Mouse (Mus musculus) thymus, adult 2 months (tissue): ENCODE results near the gene Borcs8. TPM values are rescaled to one million over a fixed set of nuclear protein-coding genes. Genes with fewer than 3 reads are reported as not detected.
A peak's percentile ranks its signal among the peaks of the same experiment; 100 is the strongest.

Source experiments
- DNase-seq: peaks from one replicate; pipeline ENCODE4 v3.0.0; 2021
- H3K27ac ChIP-seq: fragments of 200-500 bp; 2 replicates; pipeline ENCODE4 v1.5.1; 2012; ENCODE audit warnings: low read length, control low read depth; ENCODE audit not compliant: control insufficient read depth, insufficient read depth
- H3K27me3 ChIP-seq: fragments of 200-500 bp; 2 replicates; pipeline ENCODE4 v1.6.1; 2012; ENCODE audit warnings: mild to moderate bottlenecking, low read length, moderate library complexity, mixed read lengths; ENCODE audit not compliant: control insufficient read depth, insufficient read depth
- H3K36me3 ChIP-seq: fragments of 200-500 bp; 2 replicates; pipeline ENCODE4 v1.6.1; 2012; ENCODE audit warnings: mild to moderate bottlenecking, low read length, moderate library complexity; ENCODE audit not compliant: control insufficient read depth, insufficient read depth
- H3K4me1 ChIP-seq: fragments of 200-500 bp; replicated peaks from 2 replicates; pipeline ENCODE4 v1.6.1; 2012; ENCODE audit warnings: low read length; ENCODE audit not compliant: control insufficient read depth, insufficient read depth
- H3K4me3 ChIP-seq: fragments of 200-500 bp; 2 replicates; pipeline ENCODE4 v1.5.1; 2012; ENCODE audit warnings: mild to moderate bottlenecking, low read length, control low read depth, moderate library complexity; ENCODE audit not compliant: control insufficient read depth, insufficient read depth
- CTCF ChIP-seq: fragments of 200-500 bp; IDR thresholded peaks from 2 replicates; pipeline ENCODE4 v1.5.1; 2012; ENCODE audit warnings: mild to moderate bottlenecking, control low read depth, low read length, moderate library complexity, borderline replicate concordance; ENCODE audit not compliant: control insufficient read depth, poor library complexity, insufficient read depth; ENCODE audit errors: extremely low read depth
- POLR2A ChIP-seq: fragments of 200-500 bp; IDR thresholded peaks from 2 replicates; pipeline ENCODE4 v1.6.1; 2012; ENCODE audit warnings: mild to moderate bottlenecking, low read length, control low read depth, moderate library complexity; ENCODE audit not compliant: control insufficient read depth, poor library complexity, insufficient read depth; ENCODE audit errors: extremely low read depth
- whole genome bisulfite sequencing: fragments of 180-500 bp; shearing (Covaris S2); methylation state at CpG from one replicate; pipeline ENCODE4 v1.1.7; 2018; 5-methylcytosine and 5-hydroxymethylcytosine counted together
- polyA plus RNA-seq: library from polyadenylated mRNA; depleted of rRNA; stranded (reverse); fragments of >200 nt; gene quantifications from 2 replicates; pipeline ENCODE4 v1.2.3, GENCODE M21; 2012

Borcs8 gene
- polyA plus RNA-seq, 1 experiment, result 178 TPM

- DNase-seq, result no peak
- TF ChIP-seq CTCF (no peak), POLR2A (no peak)
Measured at GRCm38 (mm10) chr8:70170748-70171147, 31.4 kb downstream of the Borcs8 start.

GRCm38 (mm10) chr8:70171240-70171639 is 31.9 kb downstream of the Borcs8 start:
- DNase-seq, result no peak
- Histone ChIP-seq H3K36me3 (no peaks in the 10 kb centered on the region), H3K4me1 (peaks cover 13% of the 10 kb centered on the region), H3K4me3 (no peak overlapping the region), H3K27ac (no peak overlapping the region), H3K27me3 (no peaks in the 10 kb centered on the region)
- no peak for TF ChIP-seq CTCF
- no peak for TF ChIP-seq POLR2A
- 89% methylated on average over 7 of the region's 7 CpGs for WGBS

More at GRCm38 (mm10) chr8:70170748-70171147, 31.4 kb downstream of the Borcs8 start:
- 94% methylated on average over 3 of the region's 3 CpGs for WGBS
- Histone ChIP-seq H3K4me3 (no peak overlapping the region), H3K27ac (no peak overlapping the region), H3K4me1 (peaks cover 13% of the 10 kb centered on the region), H3K27me3 (no peaks in the 10 kb centered on the region), H3K36me3 (no peaks in the 10 kb centered on the region)

GRCm38 (mm10) chr8:70172043-70172681 is 32.9 kb downstream of the Borcs8 start, which contains the start of gene Tmem161a:
Gene Tmem161a, plus strand, starts transcription at chr8:70172356.
- under 1% methylated on average over 27 of the region's 27 CpGs for WGBS
- H3K4me3 ChIP-seq, result peak within 1 kb of the TSS; percentile 78
- TF ChIP-seq POLR2A (peak; percentile 83), CTCF (0 out of 2 replicates have a peak, but pooled peaks have one; percentile 22)
- H3K4me1 ChIP-seq, result 0 out of 2 replicates have a peak, but pooled peaks cover 8% of the 10 kb centered on the region
- H3K27me3 ChIP-seq, result no peaks in the 10 kb centered on the region
- no peaks in the 10 kb centered on the region for H3K36me3 ChIP-seq
- peak; percentile 90 for DNase-seq
- no peak within 1 kb of the TSS for H3K27ac ChIP-seq

GRCm38 (mm10) chr8:70173320-70173719 is 34.0 kb downstream of the Borcs8 start:
- Histone ChIP-seq H3K27me3 (no peaks in the 10 kb centered on the region), H3K4me1 (0 out of 2 replicates have a peak, but pooled peaks cover 8% of the 10 kb centered on the region), H3K4me3 (no peak overlapping the region), H3K36me3 (no peaks in the 10 kb centered on the region), H3K27ac (no peak overlapping the region)
- no peak for DNase-seq
- WGBS, result 87% methylated on average over 5 of the region's 5 CpGs
- no peak for TF ChIP-seq CTCF
- no peak for TF ChIP-seq POLR2A

GRCm38 (mm10) chr8:70174079-70174478 is 34.8 kb downstream of the Borcs8 start:
- H3K27me3 ChIP-seq, result no peaks in the 10 kb centered on the region
- H3K36me3 ChIP-seq, result no peaks in the 10 kb centered on the region
- H3K4me3 ChIP-seq, result no peak overlapping the region
- TF ChIP-seq POLR2A, result no peak
- TF ChIP-seq CTCF, result no peak
- WGBS, result 81% methylated on average over 7 of the region's 7 CpGs
- no peak for DNase-seq
- H3K27ac ChIP-seq, result no peak overlapping the region
- 0 out of 2 replicates have a peak, but pooled peaks cover 8% of the 10 kb centered on the region for H3K4me1 ChIP-seq

- DNase-seq, result no peak
- no peak overlapping the region for H3K4me3 ChIP-seq
- 97% methylated on average over 2 of the region's 2 CpGs for WGBS
- 0 out of 2 replicates have a peak, but pooled peaks cover 8% of the 10 kb centered on the region for H3K4me1 ChIP-seq
- H3K36me3 ChIP-seq, result no peaks in the 10 kb centered on the region; the same call in 1 of the 2 replicates
- H3K27ac ChIP-seq, result no peak overlapping the region
- no peak for TF ChIP-seq POLR2A
- TF ChIP-seq CTCF, result no peak
- H3K27me3 ChIP-seq, result no peaks in the 10 kb centered on the region
Measured at GRCm38 (mm10) chr8:70178231-70178630, 38.9 kb downstream of the Borcs8 start.
